Mouse (Mus musculus) kidney, adult 18-20 months (tissue): ENCODE measurements around the gene Tbl3.
A peak's percentile ranks its signal among the peaks of the same experiment; 100 is the strongest.
"Not testable (repeated sequence)": the region's sequence is repeated elsewhere in the genome, so short reads cannot be mapped to it uniquely, and the experiment has no call there.

Experiments
- DNase-seq: peaks from one replicate; pipeline ENCODE4 v3.0.0; 2021

The Tbl3 gene

GRCm38 (mm10) chr17:24725637-24726390 lies 18.4 kb upstream of the Tbl3 start:
- DNase-seq = no peak

- DNase-seq = peak; percentile 98
Measured at GRCm38 (mm10) chr17:24724184-24724583, 16.7 kb upstream of the Tbl3 start, which contains the start of gene Ndufb10. TSS of gene Ndufb10 (minus strand) at chr17:24724478.

- DNase-seq = peak; percentile 47
Measured at GRCm38 (mm10) chr17:24723881-24724180, 16.4 kb upstream of the Tbl3 start.

- DNase-seq = no peak
Measured at GRCm38 (mm10) chr17:24723122-24723880, 15.8 kb upstream of the Tbl3 start.

GRCm38 (mm10) chr17:24722220-24722924 lies 14.9 kb upstream of the Tbl3 start:
- no peak for DNase-seq

- DNase-seq = not testable (repeated sequence)
Measured at GRCm38 (mm10) chr17:24721383-24721955, 14.0 kb upstream of the Tbl3 start.

GRCm38 (mm10) chr17:24720616-24721015 lies 13.2 kb upstream of the Tbl3 start:
- DNase-seq = not testable (repeated sequence)

- DNase-seq = peak; percentile 98
Measured at GRCm38 (mm10) chr17:24719494-24720222, 12.2 kb upstream of the Tbl3 start.

- not testable (repeated sequence) for DNase-seq
Measured at GRCm38 (mm10) chr17:24718938-24719337, 11.5 kb upstream of the Tbl3 start.

- no peak for DNase-seq
Measured at GRCm38 (mm10) chr17:24717943-24718342, 10.5 kb upstream of the Tbl3 start, which contains the start of the genes Rnf151 and Rps2. TSS of gene Rnf151 (minus strand) at chr17:24718063. TSS of gene Rps2 (plus strand) at chr17:24718116.

- DNase-seq = no peak
Measured at GRCm38 (mm10) chr17:24716166-24716682, 8.8 kb upstream of the Tbl3 start.

- no peak for DNase-seq
Measured at GRCm38 (mm10) chr17:24715556-24715955, 8.1 kb upstream of the Tbl3 start.

- no peak for DNase-seq
Measured at GRCm38 (mm10) chr17:24708646-24709045, 1.2 kb upstream of the Tbl3 start.

- no peak for DNase-seq
Measured at GRCm38 (mm10) chr17:24707801-24708425, 453 bp upstream of the Tbl3 start.

- no peak for DNase-seq
Measured at GRCm38 (mm10) chr17:24705821-24706220, 1.6 kb downstream of the Tbl3 start.

- DNase-seq = no peak
Measured at GRCm38 (mm10) chr17:24701251-24701650, 6.2 kb downstream of the Tbl3 start.

GRCm38 (mm10) chr17:24699473-24699872 lies 8.0 kb downstream of the Tbl3 start:
- DNase-seq = no peak

- DNase-seq = no peak
Measured at GRCm38 (mm10) chr17:24698715-24699114, 8.7 kb downstream of the Tbl3 start.

- DNase-seq = no peak
Measured at GRCm38 (mm10) chr17:24697985-24698384, 9.5 kb downstream of the Tbl3 start.

- peak; percentile 89 for DNase-seq
Measured at GRCm38 (mm10) chr17:24696011-24696697, 11.3 kb downstream of the Tbl3 start, which contains the start of the genes Gfer and Noxo1. TSS of gene Gfer (minus strand) at chr17:24696156. TSS of gene Noxo1 (plus strand) at chr17:24696234.
